Comparison of ENCODE assay signal across 8 mouse cellular contexts in genomic region chr4:62286257-62286991, GRCm38 (mm10). TPM values are rescaled to one million over a fixed set of nuclear protein-coding genes. Genes with fewer than 3 reads are reported as not detected.
DNase-seq lines count a peak whose midpoint lies in the region.

No protein-coding gene starts in this region.

- peak; percentile 43 for DNase-seq in adipocyte (ENCODE audit: low spot score)
- DNase-seq in cerebellum, postnatal 36 days: peak; percentile 78 to 81
- DNase-seq in gastrocnemius, adult 8-10 months (ENCODE audit: low spot score in 2 of 2): peak; percentile 72 to 75
- DNase-seq in hindlimb bud, embryonic 11.5 days (ENCODE audit: extremely low spot score, low read depth, low spot score): peak; percentile 16
- peak; percentile 49 to 81 for DNase-seq in left cerebral cortex, adult 9 months (ENCODE audit: low spot score in 2 of 2)
- peak; percentile 88 to 90 for DNase-seq in right cerebral cortex, postnatal 10 days (ENCODE audit: low spot score in 2 of 2)
- peak; percentile 60 to 61 for DNase-seq in urinary bladder, postnatal 4 days (ENCODE audit: low spot score in 2 of 2)

- peaks cover 56% of the 10 kb centered on the region for H3K4me1 ChIP-seq in megakaryocyte, embryonic 14.5 days

- no peaks in the 10 kb centered on the region for H3K9me3 ChIP-seq in megakaryocyte, embryonic 14.5 days

- H3K27me3 ChIP-seq in megakaryocyte, embryonic 14.5 days (replicated peaks): peaks cover 13% of the 10 kb centered on the region

- H3K36me3 ChIP-seq in megakaryocyte, embryonic 14.5 days (replicated peaks; ENCODE audit: low read length): peaks cover 2% of the 10 kb centered on the region

- peak overlapping the region; percentile 95 for H3K4me3 ChIP-seq in megakaryocyte, embryonic 14.5 days (replicated peaks)

RNA-seq across cellular contexts. Expression of gene Slc31a2, which starts 24.1 kb away (rescaled TPM):
- 1 to 10 TPM; 4.9 to 6.7 (median 5.4) TPM for total RNA-seq in gastrocnemius, adult 8-10 months (2022)
- 2.3 TPM in 1 of 2 replicates, not detected in the other for polyA plus RNA-seq in megakaryocyte, embryonic 14.5 days (2012; ENCODE audit: insufficient read depth, low replicate concordance)

RNA-seq across cellular contexts. Expression of gene Zfp37, which starts 55.6 kb away (rescaled TPM):
- total RNA-seq in gastrocnemius, adult 8-10 months (2022): 1 to 10 TPM in 2 of 4 experiments, under 1 TPM in 2; 0.56 to 1.1 (median 0.97) TPM
- polyA plus RNA-seq in megakaryocyte, embryonic 14.5 days (2012; ENCODE audit: insufficient read depth, low replicate concordance): not detected in 2 replicates

Comparison
In these comparisons a context has a peak if more than half of its experiments do, and no peak if none do; other contexts are left out.
1. Peak in every context shown above with its lines: DNase-seq and H3K4me3 ChIP-seq.
2. DNase-seq: peak in every context shown above with its lines; median percentile 89 in right cerebral cortex, postnatal 10 days; 80 in cerebellum, postnatal 36 days; 74 in gastrocnemius, adult 8-10 months; 65 in left cerebral cortex, adult 9 months; 60 in urinary bladder, postnatal 4 days; 43 in adipocyte; 16 in hindlimb bud, embryonic 11.5 days.